Mouse (Mus musculus): ENCODE measurements around the gene Olfr262. TPM values are rescaled to one million over a fixed set of nuclear protein-coding genes. Genes with fewer than 3 reads are reported as not detected.
"Not testable (repeated sequence)": the region's sequence is repeated elsewhere in the genome, so short reads cannot be mapped to it uniquely, and the experiment has no call there.

Gene Olfr262
- not detected in 2 replicates for polyA plus RNA-seq (2012; rRNA removed)

- 89% methylated on average over 1 of the region's 1 CpGs for whole genome bisulfite sequencing
- no peaks in the 10 kb centered on the region for H3K36me3 ChIP-seq (ENCODE audit: control insufficient read depth, insufficient read depth, low read length)
- no peak for DNase-seq
- no peak within 1 kb of the TSS for H3K4me3 ChIP-seq (ENCODE audit: control insufficient read depth, insufficient read depth, low read length)
- H3K27ac ChIP-seq (ENCODE audit: control insufficient read depth, insufficient read depth, low read length): no peak within 1 kb of the TSS
- TF ChIP-seq POLR2A (IDR thresholded peaks at IDR 0.05; ENCODE audit: control insufficient read depth, extremely low read depth, insufficient read depth, low read length, poor library complexity): no peak
- TF ChIP-seq CTCF (IDR thresholded peaks at IDR 0.05; ENCODE audit: borderline replicate concordance, control insufficient read depth, extremely low read depth, insufficient read depth, low read length, poor library complexity): no peak
- H3K4me1 ChIP-seq (replicated peaks; ENCODE audit: control insufficient read depth, insufficient read depth, low read length): no peaks in the 10 kb centered on the region
- no peaks in the 10 kb centered on the region for H3K27me3 ChIP-seq (ENCODE audit: control insufficient read depth, insufficient read depth, low read length)
These were observed at the start of gene Olfr262 for GRCm38 (mm10) chr19:12241559-12241958. Gene Olfr262, minus strand, starts transcription at chr19:12241659.

DNA sequence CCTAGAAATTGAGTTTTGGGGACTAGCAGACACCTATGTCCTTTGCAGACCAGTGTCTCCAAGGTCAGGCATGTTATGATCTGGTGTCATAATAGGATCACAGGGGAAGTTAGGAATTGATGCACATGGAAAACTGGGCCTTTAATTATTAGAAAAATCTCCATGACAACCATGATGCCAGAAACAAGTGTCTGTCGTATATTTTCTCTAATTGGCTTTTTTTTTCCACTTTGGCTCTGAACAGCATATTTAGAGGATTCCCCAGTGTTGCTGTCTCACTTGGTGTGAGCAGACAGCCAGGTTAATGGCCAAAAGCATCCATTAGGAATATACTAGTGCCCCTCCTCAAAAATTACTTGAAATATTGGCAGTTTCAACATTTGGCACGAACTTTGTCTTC, 38.1 kb upstream of the Olfr262 start, which contains the start of gene Olfr1434:
TSS of gene Olfr1434 (plus strand) at position 301 of the 400 bp plus-strand sequence.
- Histone ChIP-seq H3K4me3 (ENCODE audit: control insufficient read depth, insufficient read depth, low read length) (no peak within 1 kb of the TSS), H3K36me3 (ENCODE audit: control insufficient read depth, insufficient read depth, low read length) (no peaks in the 10 kb centered on the region)
- 73% methylated on average over 2 of the region's 2 CpGs for WGBS

DNA sequence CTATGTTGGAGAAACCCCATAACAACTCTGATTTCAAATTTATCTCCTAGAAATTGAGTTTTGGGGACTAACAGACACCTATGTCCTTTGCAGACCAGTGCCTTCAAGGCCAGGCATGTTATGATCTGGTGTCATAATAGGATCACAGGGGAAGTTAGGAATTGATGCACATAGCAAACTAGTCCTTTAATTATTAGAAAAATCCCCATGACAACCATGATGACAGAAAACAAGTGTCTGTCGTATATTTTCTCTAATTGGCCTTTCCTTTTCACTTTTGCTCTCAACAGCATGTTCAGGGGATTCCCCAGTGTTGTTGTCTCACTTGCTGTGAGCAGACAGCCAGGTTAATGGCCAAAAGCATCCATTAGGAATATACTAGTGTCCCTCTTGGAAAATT, 19.3 kb upstream of the Olfr262 start, which contains the start of gene Olfr235:
TSS of gene Olfr235 (plus strand) at position 301 of the 400 bp plus-strand sequence.
- Histone ChIP-seq H3K4me1 (replicated peaks; ENCODE audit: control insufficient read depth, insufficient read depth, low read length) (no peaks in the 10 kb centered on the region), H3K36me3 (ENCODE audit: control insufficient read depth, insufficient read depth, low read length) (no peaks in the 10 kb centered on the region), H3K27ac (ENCODE audit: control insufficient read depth, insufficient read depth, low read length) (no peak within 1 kb of the TSS), H3K27me3 (ENCODE audit: control insufficient read depth, insufficient read depth, low read length) (no peaks in the 10 kb centered on the region), H3K4me3 (ENCODE audit: control insufficient read depth, insufficient read depth, low read length) (no peak within 1 kb of the TSS)
- TF ChIP-seq CTCF (IDR thresholded peaks at IDR 0.05; ENCODE audit: borderline replicate concordance, control insufficient read depth, extremely low read depth, insufficient read depth, low read length, poor library complexity): no peak
- DNase-seq: no peak
- 67% methylated on average over 1 of the region's 1 CpGs for WGBS

More for the DNA sequence above, 38.1 kb upstream of the Olfr262 start, which contains the start of gene Olfr1434:
- Histone ChIP-seq H3K27ac (ENCODE audit: control insufficient read depth, insufficient read depth, low read length) (no peak within 1 kb of the TSS), H3K27me3 (ENCODE audit: control insufficient read depth, insufficient read depth, low read length) (no peaks in the 10 kb centered on the region), H3K4me1 (replicated peaks; ENCODE audit: control insufficient read depth, insufficient read depth, low read length) (no peaks in the 10 kb centered on the region)
- DNase-seq: no peak
- no peak for TF ChIP-seq CTCF (IDR thresholded peaks at IDR 0.05; ENCODE audit: borderline replicate concordance, control insufficient read depth, extremely low read depth, insufficient read depth, low read length, poor library complexity)
- TF ChIP-seq POLR2A (IDR thresholded peaks at IDR 0.05; ENCODE audit: control insufficient read depth, extremely low read depth, insufficient read depth, low read length, poor library complexity): no peak

GRCm38 (mm10) chr19:12232496-12232895, 9.0 kb downstream of the Olfr262 start, which contains the start of gene Olfr1432:
Gene Olfr1432, minus strand, starts transcription at chr19:12232596.
- not testable (repeated sequence) for DNase-seq; H3K27me3 ChIP-seq (ENCODE audit: control insufficient read depth, insufficient read depth, low read length); H3K4me3 ChIP-seq (ENCODE audit: control insufficient read depth, insufficient read depth, low read length)

GRCm38 (mm10) chr19:12200334-12200733, 41.1 kb downstream of the Olfr262 start, which contains the start of gene Olfr1431:
Gene Olfr1431, plus strand, starts transcription at chr19:12200634.
- Histone ChIP-seq H3K36me3 (ENCODE audit: control insufficient read depth, insufficient read depth, low read length) (no peaks in the 10 kb centered on the region), H3K27ac (ENCODE audit: control insufficient read depth, insufficient read depth, low read length) (no peak within 1 kb of the TSS), H3K4me3 (ENCODE audit: control insufficient read depth, insufficient read depth, low read length) (no peak within 1 kb of the TSS), H3K4me1 (replicated peaks; ENCODE audit: control insufficient read depth, insufficient read depth, low read length) (no peaks in the 10 kb centered on the region), H3K27me3 (ENCODE audit: control insufficient read depth, insufficient read depth, low read length) (no peaks in the 10 kb centered on the region)
- no peak for DNase-seq
- 87% methylated on average over 1 of the region's 1 CpGs for WGBS
- TF ChIP-seq CTCF (IDR thresholded peaks at IDR 0.05; ENCODE audit: borderline replicate concordance, control insufficient read depth, extremely low read depth, insufficient read depth, low read length, poor library complexity): no peak
- no peak for TF ChIP-seq POLR2A (IDR thresholded peaks at IDR 0.05; ENCODE audit: control insufficient read depth, extremely low read depth, insufficient read depth, low read length, poor library complexity)

More at GRCm38 (mm10) chr19:12232496-12232895, 9.0 kb downstream of the Olfr262 start, which contains the start of gene Olfr1432:
- not testable (repeated sequence) for H3K4me1 ChIP-seq (replicated peaks; ENCODE audit: control insufficient read depth, insufficient read depth, low read length); H3K27ac ChIP-seq (ENCODE audit: control insufficient read depth, insufficient read depth, low read length); H3K36me3 ChIP-seq (ENCODE audit: control insufficient read depth, insufficient read depth, low read length)

DNA sequence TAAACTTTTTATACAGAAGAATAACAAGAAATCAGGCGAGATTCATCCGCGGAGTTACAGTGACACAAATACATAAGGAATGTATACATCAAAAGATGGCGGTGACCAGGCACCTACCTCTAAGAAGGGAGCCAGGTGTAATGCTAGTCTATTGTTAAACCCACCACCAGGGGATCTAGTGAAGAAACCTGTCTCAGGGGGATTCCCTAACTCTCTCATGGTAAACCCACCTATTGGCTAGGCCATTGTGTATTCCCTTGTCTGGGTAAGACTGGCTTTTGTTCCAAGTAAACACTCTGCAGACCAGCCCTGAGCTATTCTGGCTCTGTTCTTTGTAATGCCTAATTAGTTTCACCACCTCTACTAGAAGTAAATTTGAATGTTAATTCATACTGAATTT, 42.4 kb downstream of the Olfr262 start:
- DNase-seq; H3K4me3 ChIP-seq (ENCODE audit: control insufficient read depth, insufficient read depth, low read length); H3K27me3 ChIP-seq (ENCODE audit: control insufficient read depth, insufficient read depth, low read length); H3K27ac ChIP-seq (ENCODE audit: control insufficient read depth, insufficient read depth, low read length); H3K4me1 ChIP-seq (replicated peaks; ENCODE audit: control insufficient read depth, insufficient read depth, low read length); H3K36me3 ChIP-seq (ENCODE audit: control insufficient read depth, insufficient read depth, low read length): not testable (repeated sequence)
- WGBS: 93% methylated on average over 4 of the region's 4 CpGs

Other genes with a start within 250 kb of the Olfr262 start
- not detected in 2 replicates for gene Olfr1423, start 200.3 kb downstream of the Olfr262 start, polyA plus RNA-seq (2012; rRNA removed)
- gene Olfr1424, start 179.0 kb downstream of the Olfr262 start, polyA plus RNA-seq (2012; rRNA removed): not detected in 2 replicates
- gene Olfr1425, start 163.9 kb downstream of the Olfr262 start, polyA plus RNA-seq (2012; rRNA removed): not detected in 2 replicates
- not detected in 2 replicates for gene Olfr1426, start 149.6 kb downstream of the Olfr262 start, polyA plus RNA-seq (2012; rRNA removed)
- not detected in 2 replicates for gene Olfr1427, start 138.3 kb downstream of the Olfr262 start, polyA plus RNA-seq (2012; rRNA removed)
- gene Olfr1428, start 125.8 kb downstream of the Olfr262 start, polyA plus RNA-seq (2012; rRNA removed): not detected in 2 replicates
- gene Olfr76, start 118.5 kb downstream of the Olfr262 start, polyA plus RNA-seq (2012; rRNA removed): 0.12 TPM in 1 of 2 replicates, not detected in the other
- gene Olfr1555-ps1, start 71.5 kb downstream of the Olfr262 start, polyA plus RNA-seq (2012; rRNA removed): not detected in 2 replicates
- gene Olfr1431, start 41.0 kb downstream of the Olfr262 start, polyA plus RNA-seq (2012; rRNA removed): not detected in 2 replicates
- not detected in 2 replicates for gene Olfr1432, start 9.1 kb downstream of the Olfr262 start, polyA plus RNA-seq (2012; rRNA removed)
- not detected in 2 replicates for gene Olfr235, start 19.4 kb upstream of the Olfr262 start, polyA plus RNA-seq (2012; rRNA removed)
- gene Olfr1434, start 38.2 kb upstream of the Olfr262 start, polyA plus RNA-seq (2012; rRNA removed): not detected in 2 replicates
- gene Olfr1436, start 57.5 kb upstream of the Olfr262 start, polyA plus RNA-seq (2012; rRNA removed): not detected in 2 replicates
- not detected in 2 replicates for gene Olfr1437, start 83.4 kb upstream of the Olfr262 start, polyA plus RNA-seq (2012; rRNA removed)
- not detected in 2 replicates for gene Olfr1438-ps1, start 94.3 kb upstream of the Olfr262 start, polyA plus RNA-seq (2012; rRNA removed)
- gene Olfr1440, start 145.6 kb upstream of the Olfr262 start, polyA plus RNA-seq (2012; rRNA removed): not detected in 2 replicates
- gene Olfr1441, start 175.8 kb upstream of the Olfr262 start, polyA plus RNA-seq (2012; rRNA removed): not detected in 2 replicates
- 0.03 TPM in 1 of 2 replicates, not detected in the other for gene Pfpl, start 186.2 kb upstream of the Olfr262 start, polyA plus RNA-seq (2012; rRNA removed)
- 24.0 and 34.0 TPM in 2 replicates for gene Mpeg1, start 219.1 kb upstream of the Olfr262 start, polyA plus RNA-seq (2012; rRNA removed)

Data from thymus, adult 2 months (tissue).